Mouse (Mus musculus) bone marrow macrophage, adult 2 months (primary cell): ENCODE data around the gene Defb29. TPM values are rescaled to one million over a fixed set of nuclear protein-coding genes. Genes with fewer than 3 reads are reported as not detected.
A peak's percentile ranks its signal among the peaks of the same experiment; 100 is the strongest.

Experiments
- H3K27ac ChIP-seq: 2 replicates; pipeline ENCODE4 v1.5.1; 2012; ENCODE audit warnings: low read depth, low read length; ENCODE audit not compliant: insufficient read depth
- H3K4me1 ChIP-seq: 2 replicates; pipeline ENCODE4 v1.6.1; 2012; ENCODE audit warnings: low read length; ENCODE audit not compliant: control insufficient read depth, insufficient read depth
- H3K4me3 ChIP-seq: 2 replicates; pipeline ENCODE4 v1.5.1; 2012; ENCODE audit warnings: mild to moderate bottlenecking, low read length, moderate library complexity; ENCODE audit not compliant: insufficient read depth
- CTCF ChIP-seq: IDR thresholded peaks from 2 replicates; pipeline ENCODE4 v1.5.1; 2012; ENCODE audit warnings: low read depth, mild to moderate bottlenecking, low read length, moderate library complexity
- POLR2A ChIP-seq: IDR thresholded peaks from 2 replicates; pipeline ENCODE4 v1.6.1; 2012; ENCODE audit warnings: mild to moderate bottlenecking, low read depth, low read length, borderline replicate concordance
- polyA plus RNA-seq: library from polyadenylated mRNA; stranded (reverse); fragments of >200 nt; gene quantifications from 2 replicates; pipeline ENCODE4 v1.2.4, GENCODE M21; 2012; ENCODE audit not compliant: missing spikeins, insufficient read depth, insufficient read length

The Defb29 gene
- polyA plus RNA-seq, 1 experiment, result not detected

DNA sequence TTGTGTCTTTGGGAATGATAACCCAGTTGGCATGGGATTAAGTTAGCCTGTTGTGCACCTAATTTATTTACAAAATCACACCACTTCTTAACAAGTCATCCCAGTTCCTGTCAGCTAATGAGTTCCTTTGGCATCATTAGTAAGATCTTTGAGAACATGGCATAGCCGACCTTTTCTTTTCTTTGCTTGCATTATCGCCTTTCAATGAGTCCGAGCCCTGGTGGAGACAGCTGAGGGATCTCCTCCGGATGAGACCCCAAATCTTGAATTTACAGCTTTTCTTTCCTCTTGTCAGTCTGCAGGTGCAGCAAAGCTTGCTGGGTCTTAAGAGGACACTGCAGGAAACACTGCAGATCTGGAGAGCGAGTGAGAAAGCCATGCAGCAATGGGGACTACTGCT, 29.1 kb upstream of the Defb29 start, which contains the start of gene Gm17416:
Gm17416 (plus strand) TSS at position 301 of the 400 bp plus-strand sequence.
- Histone ChIP-seq H3K27ac (no peak within 1 kb of the TSS), H3K4me3 (no peak within 1 kb of the TSS), H3K4me1 (no peaks in the 10 kb centered on the region)
- TF ChIP-seq POLR2A, result no peak
- no peak for TF ChIP-seq CTCF

DNA sequence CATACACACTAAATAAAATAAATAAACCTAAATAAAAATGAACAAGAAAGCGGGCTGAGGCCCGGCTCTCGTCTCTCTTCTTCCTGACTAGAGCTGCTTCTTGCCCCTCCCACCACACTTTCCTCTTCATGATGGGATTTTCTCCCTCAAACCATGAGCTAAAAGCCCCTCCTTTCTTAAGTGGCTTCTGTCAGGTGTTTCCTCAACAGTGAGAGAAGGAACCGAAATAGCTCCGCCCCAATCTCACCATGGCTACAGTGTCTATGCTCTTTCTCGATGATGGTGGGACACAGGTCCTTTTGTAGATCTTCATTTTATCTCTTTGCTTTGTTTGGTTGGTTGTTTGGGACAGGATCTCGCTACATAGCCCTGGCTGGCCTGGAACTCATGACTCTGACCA, 16.8 kb upstream of the Defb29 start:
- H3K4me3 ChIP-seq, result no peak overlapping the region
- no peaks in the 10 kb centered on the region for H3K4me1 ChIP-seq
- TF ChIP-seq CTCF (no peak), POLR2A (no peak)
- no peak overlapping the region for H3K27ac ChIP-seq

DNA sequence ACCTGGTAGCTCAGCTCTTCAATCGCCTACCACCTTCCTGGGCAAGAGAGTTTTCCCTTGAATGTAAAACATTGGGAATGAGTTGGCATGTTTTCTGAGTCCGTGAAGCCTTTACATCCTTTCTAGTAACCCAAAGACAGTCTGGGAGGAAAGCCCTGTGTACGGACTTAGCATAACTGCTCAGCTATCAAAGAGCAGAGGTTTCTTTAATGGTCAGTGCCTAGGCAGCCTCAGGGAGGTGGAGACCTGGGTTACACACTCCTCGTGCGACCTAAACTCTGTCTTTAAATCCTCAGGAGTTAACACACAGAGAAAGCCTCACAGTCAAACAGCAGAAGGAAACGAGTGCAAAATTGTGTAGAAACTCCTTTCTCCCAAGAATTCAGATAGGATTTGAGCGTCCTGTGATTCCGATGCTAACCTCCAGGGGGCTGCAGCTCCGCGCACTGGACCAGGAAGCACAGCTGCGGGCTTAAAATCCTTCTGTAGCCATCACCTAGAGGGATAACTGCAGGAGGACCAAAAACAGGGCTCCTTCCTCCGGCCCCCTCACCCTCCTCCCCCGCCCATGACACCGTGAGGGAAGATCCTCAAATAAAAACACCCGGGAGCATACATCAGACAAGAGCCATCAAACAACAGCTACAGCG, 14.0 kb upstream of the Defb29 start:
- Histone ChIP-seq H3K4me3 (no peak overlapping the region), H3K27ac (no peak overlapping the region), H3K4me1 (no peaks in the 10 kb centered on the region)
- TF ChIP-seq CTCF (peak; percentile 50), POLR2A (no peak)

DNA sequence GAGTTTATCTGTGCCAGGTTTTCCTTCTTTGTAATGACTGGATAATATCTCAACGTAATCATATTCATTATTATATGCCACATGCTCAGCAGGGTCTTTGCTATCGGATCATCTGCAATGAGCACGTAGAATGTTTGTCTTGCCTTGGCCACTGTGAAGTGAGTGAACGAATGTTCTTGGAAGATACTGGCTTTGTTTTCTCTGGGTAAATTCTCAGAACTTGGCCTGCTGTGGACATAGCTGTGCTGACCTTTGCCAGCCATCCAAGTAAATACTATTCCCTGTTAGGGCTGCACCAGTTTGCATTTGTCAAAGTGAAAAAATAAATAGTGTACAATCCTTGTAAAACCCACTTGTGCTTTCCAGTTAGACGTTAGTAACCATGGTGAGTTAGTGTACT, 8.2 kb upstream of the Defb29 start:
- no peak for TF ChIP-seq POLR2A
- TF ChIP-seq CTCF, result no peak
- Histone ChIP-seq H3K4me1 (no peaks in the 10 kb centered on the region), H3K4me3 (no peak overlapping the region), H3K27ac (no peak overlapping the region)

DNA sequence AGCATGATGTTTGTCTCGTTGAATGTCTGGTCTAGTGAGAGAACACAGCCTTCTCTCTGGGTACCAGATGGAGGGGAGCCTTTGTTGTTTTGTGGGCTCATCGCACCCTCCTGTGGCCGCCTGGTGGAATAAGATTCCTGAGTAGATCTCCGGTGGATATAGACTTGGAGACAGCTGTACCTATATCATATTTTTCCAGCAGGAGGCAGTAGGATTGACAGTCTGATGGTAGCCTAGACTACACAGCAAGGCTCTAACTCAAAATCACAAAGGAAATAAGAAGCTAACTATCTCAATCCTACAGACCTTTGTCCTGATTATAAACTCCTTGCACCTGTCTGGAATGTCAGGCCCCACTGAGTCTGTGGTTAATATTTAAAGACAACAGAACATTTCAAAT, 4.8 kb upstream of the Defb29 start:
- TF ChIP-seq CTCF (0 out of 2 replicates have a peak, but pooled peaks have one; percentile 27), POLR2A (no peak)
- no peaks in the 10 kb centered on the region for H3K4me1 ChIP-seq
- no peak overlapping the region for H3K27ac ChIP-seq
- no peak overlapping the region for H3K4me3 ChIP-seq

DNA sequence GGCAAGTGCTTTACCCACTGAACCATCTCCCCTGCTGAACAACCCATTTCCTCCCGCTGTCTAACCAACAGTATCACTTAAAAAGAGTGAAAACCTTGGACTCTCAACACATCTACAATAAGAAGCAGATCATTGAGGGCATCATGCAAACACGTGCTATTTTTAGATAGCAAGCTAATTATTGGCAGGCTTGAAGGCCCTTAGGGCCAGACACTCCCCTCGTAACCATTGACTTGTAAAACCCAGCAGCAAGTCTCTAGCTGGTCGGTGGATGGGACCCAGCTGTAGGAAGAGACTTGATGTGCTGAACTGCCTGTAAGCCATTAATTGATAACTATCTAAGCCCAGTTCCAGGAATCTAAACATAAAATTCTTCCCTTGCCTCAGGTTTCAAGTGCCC, 3.6 kb upstream of the Defb29 start:
- Histone ChIP-seq H3K4me1 (no peaks in the 10 kb centered on the region), H3K27ac (no peak overlapping the region), H3K4me3 (no peak overlapping the region)
- TF ChIP-seq CTCF (no peak), POLR2A (no peak)

DNA sequence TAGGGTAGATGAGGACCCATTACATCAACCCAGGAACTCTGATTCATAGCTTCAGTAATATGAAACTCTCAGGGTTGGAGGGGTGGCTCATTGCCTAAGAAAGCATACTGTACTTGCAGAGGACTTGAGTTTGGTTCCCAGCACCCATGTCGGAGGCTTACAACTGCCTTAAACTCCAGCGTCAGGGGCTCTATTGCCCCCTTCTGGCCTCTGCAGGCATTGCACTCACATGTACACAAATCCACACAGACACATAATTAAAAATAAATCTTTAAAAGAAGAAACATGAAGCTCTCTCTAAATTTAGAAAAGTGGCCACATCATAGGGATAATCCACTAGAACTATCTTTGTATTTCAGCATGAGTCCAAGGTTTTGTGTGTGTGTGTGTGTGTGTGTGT, 3.0 kb upstream of the Defb29 start:
- Histone ChIP-seq H3K27ac (no peak overlapping the region), H3K4me1 (no peaks in the 10 kb centered on the region)
- TF ChIP-seq CTCF (0 out of 2 replicates have a peak, but pooled peaks have one; percentile 7), POLR2A (no peak)

DNA sequence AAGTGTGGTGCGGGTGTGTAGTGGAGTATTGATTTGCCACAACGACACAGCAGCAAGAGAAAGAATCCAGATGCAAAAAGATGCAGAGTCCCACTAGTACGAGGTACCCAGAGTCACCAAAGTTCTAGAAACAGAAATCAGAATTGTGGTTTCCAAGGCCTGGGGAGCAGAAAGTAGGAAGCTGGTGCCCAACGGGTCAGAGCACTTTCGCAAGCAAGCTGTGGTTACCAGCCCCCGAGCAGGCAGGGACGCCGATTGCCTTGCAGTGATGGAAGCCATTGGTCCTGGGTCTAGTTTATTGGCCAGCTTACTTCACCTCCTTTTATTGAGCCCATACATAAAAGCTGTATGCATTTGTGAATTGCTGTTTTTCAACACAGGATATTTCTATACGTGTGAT, 2.1 kb upstream of the Defb29 start:
- Histone ChIP-seq H3K4me1 (0 out of 2 replicates have a peak, but pooled peaks cover 3% of the 10 kb centered on the region), H3K27ac (no peak overlapping the region), H3K4me3 (no peak overlapping the region)
- TF ChIP-seq POLR2A, result no peak
- TF ChIP-seq CTCF, result no peak

More for the DNA sequence above, 3.0 kb upstream of the Defb29 start:
- no peak overlapping the region for H3K4me3 ChIP-seq

DNA sequence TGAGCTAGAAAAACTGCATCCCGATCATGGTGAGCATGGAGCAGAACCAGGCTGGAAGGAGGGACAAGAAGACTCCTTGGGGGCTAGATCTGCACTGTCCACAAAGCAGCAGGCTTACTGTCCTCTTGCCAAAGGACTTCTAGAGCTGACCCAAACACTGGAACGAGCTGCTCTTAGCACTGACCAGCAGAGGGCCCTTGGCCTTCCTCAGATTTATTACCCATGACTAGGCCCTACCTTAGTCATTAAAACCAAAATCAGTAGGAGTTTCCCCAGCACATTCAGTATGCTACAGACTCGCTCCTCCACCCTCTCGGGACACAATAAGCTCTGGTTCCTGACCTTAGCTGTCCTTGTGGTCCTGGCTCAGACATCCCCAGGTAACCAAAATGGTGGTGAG, 21.9 kb downstream of the Defb29 start, which contains the start of gene Defb28:
Defb28 (plus strand) TSS at position 275 of the 400 bp plus-strand sequence.
- Histone ChIP-seq H3K27ac (no peak within 1 kb of the TSS), H3K4me3 (no peak within 1 kb of the TSS), H3K4me1 (no peaks in the 10 kb centered on the region)
- no peak for TF ChIP-seq CTCF
- TF ChIP-seq POLR2A, result no peak

DNA sequence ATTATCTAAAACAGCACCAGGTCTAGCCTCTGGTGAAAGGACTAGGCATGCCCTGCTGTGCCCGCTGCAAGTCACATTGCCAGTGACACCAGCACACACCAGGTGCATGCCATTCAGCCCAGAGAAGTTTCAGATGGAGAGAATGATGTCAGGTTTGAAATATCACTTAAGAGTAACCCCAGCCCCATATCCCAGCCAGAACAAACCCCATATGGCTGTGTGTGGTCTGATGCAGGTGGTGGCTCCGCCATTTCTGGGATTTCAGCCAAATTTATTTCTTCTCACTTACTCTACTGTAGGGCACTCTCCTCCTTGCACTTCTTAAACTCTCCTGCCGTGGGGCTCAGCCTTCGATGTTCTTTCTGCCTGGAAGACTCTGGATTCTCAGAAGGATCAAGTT, 23.8 kb downstream of the Defb29 start:
- H3K4me3 ChIP-seq, result no peak overlapping the region
- no peak overlapping the region for H3K27ac ChIP-seq
- H3K4me1 ChIP-seq, result peaks cover 3% of the 10 kb centered on the region; the same call in 1 of the 2 replicates
- TF ChIP-seq CTCF (no peak), POLR2A (no peak)
